Mouse (Mus musculus): Measurements from ENCODE around the gene Calhm5.

Gene Calhm5

GRCm38 (mm10) chr10:34070999-34071492 is 25.3 kb downstream of the Calhm5 start:
- DNase-seq (ENCODE audit: low read depth), result peak; percentile 40

DNA sequence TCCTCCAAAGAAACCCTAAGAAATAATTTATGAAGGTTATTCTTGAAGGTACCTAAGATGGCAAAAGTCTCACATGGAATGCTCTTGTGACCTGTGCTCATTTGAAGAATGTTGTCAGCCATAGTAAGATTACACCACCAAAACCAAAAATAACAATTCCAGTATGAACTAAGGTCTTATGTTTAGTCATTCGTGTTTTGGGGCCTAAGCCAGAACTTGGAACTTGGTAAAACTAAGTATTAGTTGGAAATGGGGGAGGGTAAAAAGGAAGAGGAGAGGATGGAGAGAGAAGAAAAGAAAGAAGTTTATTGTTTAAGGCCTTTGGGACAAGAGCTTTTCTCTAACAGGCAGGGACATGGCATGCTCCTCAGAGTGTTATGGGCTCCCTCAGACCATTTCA is 26.7 kb downstream of the Calhm5 start:
- peak; percentile 36 for DNase-seq (ENCODE audit: low read depth)

GRCm38 (mm10) chr10:34066591-34066990 is 29.7 kb downstream of the Calhm5 start:
- no peak for DNase-seq (ENCODE audit: low read depth)

- DNase-seq (ENCODE audit: low read depth), result no peak
Measured at GRCm38 (mm10) chr10:34053987-34054386, 42.3 kb downstream of the Calhm5 start.

- DNase-seq (ENCODE audit: low read depth), result no peak
Measured at GRCm38 (mm10) chr10:34044210-34044609, 52.1 kb downstream of the Calhm5 start, which contains the start of gene Calhm4. Gene Calhm4, minus strand, starts transcription at chr10:34044310.
